Mouse (Mus musculus): ENCODE data around the gene Lipo3. TPM values are rescaled to one million over a fixed set of nuclear protein-coding genes. Genes with fewer than 3 reads are reported as not detected.
"Not testable (repeated sequence)": the region's sequence is repeated elsewhere in the genome, so short reads cannot be mapped to it uniquely, and the experiment has no call there.

Gene Lipo3
- polyA plus RNA-seq (2014; fragmentation: Nextera tagmentation; extraction: Ambion mirVana), result 14.4 and 16.1 TPM in 2 replicates

DNA sequence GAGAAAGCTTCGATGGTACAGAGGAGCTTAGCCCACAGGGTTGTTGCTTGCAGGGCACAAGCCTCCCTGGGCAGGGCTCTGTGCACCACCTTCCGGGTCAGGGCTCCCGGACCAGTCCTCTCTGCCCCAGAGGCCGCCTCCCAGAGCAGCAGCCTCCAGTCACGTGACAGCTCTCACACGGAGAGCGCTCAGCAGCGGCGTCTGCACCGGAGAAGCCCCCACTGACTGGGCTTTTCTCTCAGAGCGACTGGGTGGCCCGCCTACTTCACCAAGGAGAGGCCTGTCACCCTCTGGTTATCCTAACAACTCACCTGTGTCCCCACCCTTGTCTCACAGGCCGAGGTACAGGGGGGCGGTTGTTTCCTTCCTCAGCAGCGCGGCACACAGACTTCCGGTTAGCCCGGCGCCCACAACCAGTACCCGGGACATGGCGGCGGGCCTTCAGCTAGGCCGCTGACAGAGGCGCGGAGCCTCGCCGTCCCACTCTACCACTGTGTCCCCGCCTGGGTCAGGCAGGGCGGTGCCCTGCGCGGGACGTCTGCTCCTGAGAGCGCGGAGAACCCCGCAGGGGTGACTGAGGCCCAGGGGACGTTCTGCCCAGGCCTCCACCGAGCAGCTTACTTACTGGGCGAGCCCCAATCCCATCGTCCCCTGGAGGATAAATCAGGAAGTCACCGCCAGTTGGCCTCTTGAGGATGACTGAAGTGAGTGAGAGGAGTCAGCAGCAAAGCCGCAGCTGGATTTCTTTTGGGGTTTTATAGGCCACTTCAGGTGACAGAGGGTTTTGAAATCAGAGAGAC, at the start of gene Lipo3:
Gene Lipo3, minus strand, starts transcription at position 665 of the 800 bp plus-strand sequence.
- peak; percentile 98 for ATAC-seq
- not testable (repeated sequence) for H3K36me3 ChIP-seq (ENCODE audit: control insufficient read depth, insufficient read depth, low read length); H3K27me3 ChIP-seq (replicated peaks; ENCODE audit: control insufficient read depth, insufficient read depth, low read length); H3K4me1 ChIP-seq (ENCODE audit: control insufficient read depth, insufficient read depth, low read length); H3K9ac ChIP-seq (ENCODE audit: low read length); H3K4me3 ChIP-seq (ENCODE audit: low read depth, low read length); H3K9me3 ChIP-seq (replicated peaks; ENCODE audit: control insufficient read depth, low read length); H3K27ac ChIP-seq (ENCODE audit: low read depth, low read length)
- WGBS, result 37% methylated on average over 12 of the region's 41 CpGs
- H3K4me2 ChIP-seq (ENCODE audit: low read length), result peak within 1 kb of the TSS; percentile 12; the same call in 1 of the 2 replicates
- peak; percentile 3 for DNase-seq (ENCODE audit: low spot score)

DNA sequence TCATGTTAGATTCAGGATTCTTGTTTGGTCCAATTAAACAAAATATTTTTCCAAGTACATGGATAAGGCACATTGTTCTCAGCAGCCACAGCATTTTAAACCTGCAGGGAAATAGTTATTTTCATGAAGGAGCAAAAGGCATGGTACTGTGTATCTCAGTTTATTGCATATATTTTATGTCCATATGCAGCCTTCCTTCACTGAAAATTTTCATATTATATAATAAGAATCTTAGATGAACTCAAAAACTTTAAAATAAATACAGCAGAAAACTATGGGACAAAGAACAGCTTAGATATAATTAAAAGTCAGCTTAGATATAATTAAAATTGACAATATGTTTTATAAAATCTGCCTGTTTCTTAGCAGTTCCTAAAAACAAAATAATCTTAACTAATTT, 25.6 kb upstream of the Lipo3 start, which contains the start of gene Lipo1:
Gene Lipo1, minus strand, starts transcription at position 101 of the 400 bp plus-strand sequence.
- H3K27ac ChIP-seq (ENCODE audit: low read depth, low read length); H3K27me3 ChIP-seq (replicated peaks; ENCODE audit: control insufficient read depth, insufficient read depth, low read length); H3K9me3 ChIP-seq (replicated peaks; ENCODE audit: control insufficient read depth, low read length); H3K4me1 ChIP-seq (ENCODE audit: control insufficient read depth, insufficient read depth, low read length); ATAC-seq; H3K36me3 ChIP-seq (ENCODE audit: control insufficient read depth, insufficient read depth, low read length); DNase-seq (ENCODE audit: low spot score); H3K4me3 ChIP-seq (ENCODE audit: low read depth, low read length); H3K9ac ChIP-seq (ENCODE audit: low read length); H3K4me2 ChIP-seq (ENCODE audit: low read length): not testable (repeated sequence)

DNA sequence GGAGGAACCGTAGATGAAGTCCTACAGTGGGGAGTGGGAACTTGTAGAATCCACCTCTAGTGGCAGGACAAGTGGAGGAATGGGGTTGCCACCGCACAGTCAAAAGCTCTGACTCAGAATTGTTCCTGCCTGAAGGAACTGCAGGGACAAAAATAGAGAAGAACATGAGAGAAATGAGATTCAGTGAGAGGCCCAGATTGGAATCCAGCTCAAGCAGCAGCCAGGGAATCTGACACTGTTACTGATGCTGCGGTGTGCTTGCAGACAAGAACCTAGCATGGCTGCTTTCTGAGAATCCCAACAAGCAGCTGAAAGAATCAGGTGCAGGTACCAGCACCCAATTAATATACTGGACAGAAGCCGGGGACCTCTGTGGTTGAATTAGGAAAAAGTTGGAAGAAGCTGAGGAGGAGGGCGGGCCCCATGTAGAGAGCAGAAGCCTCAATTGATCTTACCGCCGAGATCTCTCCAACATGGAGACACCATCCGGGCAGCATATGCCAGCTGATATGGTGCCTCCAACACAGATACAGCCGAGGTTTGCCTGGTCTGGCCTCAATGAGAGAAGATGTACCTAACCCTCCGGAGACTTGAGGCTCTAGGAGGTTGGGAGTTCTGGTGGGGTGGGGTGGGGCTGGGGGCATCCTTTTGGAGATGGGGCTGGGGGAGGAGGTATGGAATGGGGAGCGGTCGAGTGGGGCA, 25.0 kb upstream of the Lipo3 start:
- no peak for ATAC-seq
- Histone ChIP-seq H3K4me2 (ENCODE audit: low read length) (no peak overlapping the region), H3K27me3 (replicated peaks; ENCODE audit: control insufficient read depth, insufficient read depth, low read length) (no peaks in the 10 kb centered on the region), H3K9me3 (replicated peaks; ENCODE audit: control insufficient read depth, low read length) (no peaks in the 10 kb centered on the region), H3K4me3 (ENCODE audit: low read depth, low read length) (no peak overlapping the region), H3K27ac (ENCODE audit: low read depth, low read length) (no peak overlapping the region), H3K4me1 (ENCODE audit: control insufficient read depth, insufficient read depth, low read length) (no peaks in the 10 kb centered on the region), H3K36me3 (ENCODE audit: control insufficient read depth, insufficient read depth, low read length) (no peaks in the 10 kb centered on the region), H3K9ac (ENCODE audit: low read length) (no peak overlapping the region)
- no peak for DNase-seq (ENCODE audit: low spot score)
- 88% methylated on average over 12 of the region's 12 CpGs for WGBS

DNA sequence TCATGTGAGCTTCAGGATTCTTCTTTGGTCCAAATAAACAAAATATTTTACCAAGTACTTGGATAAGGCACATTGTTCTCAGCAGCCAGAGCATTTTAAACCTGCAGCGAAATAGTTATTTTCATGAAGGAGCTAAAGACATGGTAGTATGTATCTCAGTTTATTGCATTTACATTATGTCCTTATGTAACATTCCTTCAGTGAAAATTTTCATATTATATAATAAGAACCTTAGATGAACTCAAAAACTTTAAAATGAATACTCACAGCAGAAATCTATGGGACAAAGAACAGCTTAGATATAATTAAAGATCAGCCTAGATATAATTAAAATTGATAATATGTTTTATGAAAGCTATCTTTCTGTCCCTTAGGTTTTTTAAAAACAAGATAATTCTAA, 10.5 kb downstream of the Lipo3 start, which contains the start of gene Lipo2:
Gene Lipo2, minus strand, starts transcription at position 101 of the 400 bp plus-strand sequence.
- not testable (repeated sequence) for H3K4me3 ChIP-seq (ENCODE audit: low read depth, low read length); H3K9ac ChIP-seq (ENCODE audit: low read length); H3K4me1 ChIP-seq (ENCODE audit: control insufficient read depth, insufficient read depth, low read length); H3K4me2 ChIP-seq (ENCODE audit: low read length); H3K27ac ChIP-seq (ENCODE audit: low read depth, low read length); ATAC-seq; H3K9me3 ChIP-seq (replicated peaks; ENCODE audit: control insufficient read depth, low read length); DNase-seq (ENCODE audit: low spot score); H3K27me3 ChIP-seq (replicated peaks; ENCODE audit: control insufficient read depth, insufficient read depth, low read length); H3K36me3 ChIP-seq (ENCODE audit: control insufficient read depth, insufficient read depth, low read length)
- 100% methylated on average over 1 of the region's 1 CpGs for WGBS

DNA sequence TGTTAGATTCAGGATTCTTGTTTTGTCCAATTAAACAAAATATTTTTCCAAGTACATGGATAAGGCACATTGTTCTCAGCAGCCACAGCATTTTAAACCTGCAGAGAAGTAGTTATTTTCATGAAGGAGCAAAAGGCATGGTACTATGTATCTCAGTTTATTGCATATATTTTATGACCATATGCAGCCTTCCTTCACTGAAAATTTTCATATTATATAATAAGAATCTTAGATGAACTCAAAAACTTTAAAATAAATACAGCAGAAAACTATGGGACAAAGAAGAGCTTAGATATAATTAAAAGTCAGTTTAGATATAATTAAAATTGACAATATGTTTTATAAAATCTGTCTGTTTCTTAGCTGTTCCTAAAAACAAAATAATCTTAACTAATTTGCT, 136.6 kb downstream of the Lipo3 start, which contains the start of gene Gm8978:
Gene Gm8978, minus strand, starts transcription at position 101 of the 400 bp plus-strand sequence.
- not testable (repeated sequence) for DNase-seq (ENCODE audit: low spot score); H3K27ac ChIP-seq (ENCODE audit: low read depth, low read length); ATAC-seq; H3K4me2 ChIP-seq (ENCODE audit: low read length); H3K4me3 ChIP-seq (ENCODE audit: low read depth, low read length); H3K4me1 ChIP-seq (ENCODE audit: control insufficient read depth, insufficient read depth, low read length); H3K36me3 ChIP-seq (ENCODE audit: control insufficient read depth, insufficient read depth, low read length); H3K9ac ChIP-seq (ENCODE audit: low read length); H3K27me3 ChIP-seq (replicated peaks; ENCODE audit: control insufficient read depth, insufficient read depth, low read length); H3K9me3 ChIP-seq (replicated peaks; ENCODE audit: control insufficient read depth, low read length)

DNA sequence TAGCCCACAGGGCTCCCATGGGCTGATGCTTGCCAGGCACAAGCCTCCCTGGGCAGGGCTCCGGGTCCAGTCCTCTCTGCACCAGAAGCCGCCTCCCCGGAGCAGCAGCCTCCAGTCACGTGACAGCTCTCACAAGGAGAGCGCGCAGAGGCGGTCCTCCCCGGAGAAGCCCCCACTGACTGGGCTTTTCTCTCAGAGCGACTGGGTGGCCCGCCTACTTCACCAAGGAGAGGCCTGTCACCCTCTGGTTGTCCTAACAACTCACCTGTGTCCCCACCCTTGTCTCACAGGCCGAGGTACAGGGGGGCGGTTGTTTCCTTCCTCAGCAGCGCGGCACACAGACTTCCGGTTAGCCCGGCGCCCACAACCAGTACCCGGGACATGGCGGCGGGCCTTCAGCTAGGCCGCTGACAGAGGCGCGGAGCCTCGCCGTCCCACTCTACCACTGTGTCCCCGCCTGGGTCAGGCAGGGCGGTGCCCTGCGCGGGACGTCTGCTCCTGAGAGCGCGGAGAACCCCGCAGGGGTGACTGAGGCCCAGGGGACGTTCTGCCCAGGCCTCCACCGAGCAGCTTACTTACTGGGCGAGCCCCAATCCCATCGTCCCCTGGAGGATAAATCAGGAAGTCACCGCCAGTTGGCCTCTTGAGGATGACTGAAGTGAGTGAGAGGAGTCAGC, 172.0 kb downstream of the Lipo3 start:
- H3K4me2 ChIP-seq (ENCODE audit: low read length), result peak overlapping the region; percentile 44
- H3K27me3 ChIP-seq (replicated peaks; ENCODE audit: control insufficient read depth, insufficient read depth, low read length); H3K36me3 ChIP-seq (ENCODE audit: control insufficient read depth, insufficient read depth, low read length); H3K4me1 ChIP-seq (ENCODE audit: control insufficient read depth, insufficient read depth, low read length); H3K9me3 ChIP-seq (replicated peaks; ENCODE audit: control insufficient read depth, low read length): not testable (repeated sequence)
- ATAC-seq (peak; percentile 100), DNase-seq (ENCODE audit: low spot score) (peak; percentile 84)
- H3K4me3 ChIP-seq (ENCODE audit: low read depth, low read length), result peak overlapping the region; percentile 33
- WGBS, result 8% methylated on average over 10 of the region's 38 CpGs
- H3K27ac ChIP-seq (ENCODE audit: low read depth, low read length), result peak overlapping the region; percentile 44; the same call in 1 of the 2 replicates
- H3K9ac ChIP-seq (ENCODE audit: low read length), result peak overlapping the region; percentile 60

DNA sequence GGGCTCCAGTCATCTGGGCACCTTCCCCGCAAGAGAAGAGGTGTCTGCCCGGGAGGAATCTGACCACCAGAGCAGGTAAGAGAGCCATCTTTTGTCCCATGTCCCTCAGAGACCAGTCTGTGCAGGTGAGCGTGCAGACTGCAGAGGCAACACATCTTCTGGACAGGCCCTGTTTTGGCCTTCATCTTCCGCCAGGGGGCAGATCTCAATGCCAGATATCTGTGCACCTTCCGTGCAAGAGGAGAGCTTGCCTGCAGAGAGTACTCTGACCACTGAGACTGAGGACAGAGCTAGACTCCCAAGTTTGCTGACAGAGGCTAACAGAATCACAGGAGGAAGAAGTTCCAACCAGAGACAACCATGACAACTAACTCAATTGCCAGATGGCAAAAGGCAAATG, 193.2 kb downstream of the Lipo3 start:
- H3K4me2 ChIP-seq (ENCODE audit: low read length); H3K27me3 ChIP-seq (replicated peaks; ENCODE audit: control insufficient read depth, insufficient read depth, low read length); H3K4me1 ChIP-seq (ENCODE audit: control insufficient read depth, insufficient read depth, low read length); H3K4me3 ChIP-seq (ENCODE audit: low read depth, low read length); H3K36me3 ChIP-seq (ENCODE audit: control insufficient read depth, insufficient read depth, low read length); DNase-seq (ENCODE audit: low spot score); ATAC-seq; H3K9ac ChIP-seq (ENCODE audit: low read length); H3K27ac ChIP-seq (ENCODE audit: low read depth, low read length); H3K9me3 ChIP-seq (replicated peaks; ENCODE audit: control insufficient read depth, low read length): not testable (repeated sequence)
- WGBS, result 87% methylated on average over 5 of the region's 5 CpGs

DNA sequence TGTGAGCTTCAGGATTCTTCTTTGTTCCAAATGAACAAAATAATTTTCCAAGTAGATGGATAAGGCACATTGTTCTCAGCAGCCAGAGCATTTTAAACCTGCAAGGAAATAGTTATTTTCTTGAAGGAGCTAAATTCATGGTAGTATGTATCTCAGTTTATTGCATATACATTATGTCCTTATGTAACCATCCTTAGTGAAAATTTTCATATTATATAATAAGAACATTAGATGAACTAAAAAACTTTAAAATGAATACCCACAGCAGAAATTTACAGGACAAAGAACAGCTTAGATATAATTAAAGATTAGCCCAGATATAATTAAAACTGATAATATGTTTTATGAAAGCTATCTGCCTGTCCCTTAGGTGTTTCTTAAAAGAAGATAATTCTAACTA, 244.1 kb downstream of the Lipo3 start, which contains the start of gene Lipo4:
Gene Lipo4, minus strand, starts transcription at position 101 of the 400 bp plus-strand sequence.
- Histone ChIP-seq H3K4me1 (ENCODE audit: control insufficient read depth, insufficient read depth, low read length) (no peaks in the 10 kb centered on the region), H3K9ac (ENCODE audit: low read length) (no peak within 1 kb of the TSS), H3K27me3 (replicated peaks; ENCODE audit: control insufficient read depth, insufficient read depth, low read length) (no peaks in the 10 kb centered on the region), H3K4me3 (ENCODE audit: low read depth, low read length) (no peak within 1 kb of the TSS), H3K36me3 (ENCODE audit: control insufficient read depth, insufficient read depth, low read length) (no peaks in the 10 kb centered on the region), H3K9me3 (replicated peaks; ENCODE audit: control insufficient read depth, low read length) (no peaks in the 10 kb centered on the region), H3K4me2 (ENCODE audit: low read length) (no peak within 1 kb of the TSS), H3K27ac (ENCODE audit: low read depth, low read length) (no peak within 1 kb of the TSS)
- no peak for ATAC-seq
- DNase-seq (ENCODE audit: low spot score), result no peak
